Mouse (Mus musculus) gastrocnemius, adult 8-10 months (tissue): ENCODE results near the gene Gm28051. TPM values are rescaled to one million over a fixed set of nuclear protein-coding genes. Genes with fewer than 3 reads are reported as not detected.

ENCODE experiments used
- DNase-seq, 2 experiments: peaks; one replicate each; pipeline ENCODE4 v3.0.0; 2022; ENCODE audit warnings: low spot score in 2 of 2
- total RNA-seq, 4 experiments: library from RNA; stranded (reverse); gene quantifications; 2 replicates each; pipeline ENCODE4 v1.2.4; 2022

Gm28051 gene
- total RNA-seq, 4 experiments from 2014 or later, result not detected

DNA sequence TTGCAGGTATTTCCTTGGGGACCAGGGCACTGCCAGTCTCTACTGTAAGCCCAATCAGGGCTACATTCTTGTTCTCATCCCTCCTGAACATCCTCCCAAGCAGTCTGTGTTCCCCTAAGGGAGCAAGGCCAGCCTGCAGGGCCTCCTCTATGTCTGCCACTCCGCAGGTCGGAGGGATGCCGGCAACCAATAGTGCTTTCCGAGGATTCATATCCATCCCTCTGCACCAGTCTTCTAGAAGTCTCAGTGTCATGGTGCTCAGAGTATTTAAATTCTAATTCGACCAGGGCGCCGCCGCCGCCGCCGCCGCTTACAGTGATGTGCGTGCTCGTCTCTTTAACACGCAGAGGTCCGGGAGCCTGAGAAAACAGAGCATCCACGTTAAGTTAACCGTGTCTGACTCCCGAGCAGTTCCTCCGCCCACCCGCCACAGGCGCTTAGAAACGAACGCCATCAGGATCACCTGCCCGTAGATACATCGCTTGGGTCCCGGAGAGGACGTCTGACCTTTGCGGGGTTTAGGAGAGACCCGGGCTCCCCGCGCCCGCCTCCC, 14.5 kb downstream of the Gm28051 start:
- no peak for DNase-seq

DNA sequence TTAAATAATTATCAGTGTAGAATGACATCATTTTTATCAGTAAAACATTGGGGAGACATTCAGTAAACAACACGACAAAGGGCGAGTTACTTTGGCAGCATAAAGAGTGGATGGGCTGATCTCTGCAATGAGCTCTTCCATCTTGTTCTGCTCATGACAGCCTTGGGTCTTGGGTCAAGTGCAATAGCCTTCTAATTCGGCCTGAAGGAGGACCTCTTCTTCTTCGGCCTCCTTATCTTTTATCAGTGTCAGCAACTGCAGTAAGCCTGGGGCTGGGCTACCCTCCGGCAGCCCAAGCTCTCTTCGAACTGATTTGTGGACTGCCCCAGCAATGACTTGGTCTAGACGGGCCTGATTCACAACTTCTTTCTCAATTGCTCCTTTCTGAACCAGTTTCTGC, 15.5 kb downstream of the Gm28051 start:
- no peak for DNase-seq

DNA sequence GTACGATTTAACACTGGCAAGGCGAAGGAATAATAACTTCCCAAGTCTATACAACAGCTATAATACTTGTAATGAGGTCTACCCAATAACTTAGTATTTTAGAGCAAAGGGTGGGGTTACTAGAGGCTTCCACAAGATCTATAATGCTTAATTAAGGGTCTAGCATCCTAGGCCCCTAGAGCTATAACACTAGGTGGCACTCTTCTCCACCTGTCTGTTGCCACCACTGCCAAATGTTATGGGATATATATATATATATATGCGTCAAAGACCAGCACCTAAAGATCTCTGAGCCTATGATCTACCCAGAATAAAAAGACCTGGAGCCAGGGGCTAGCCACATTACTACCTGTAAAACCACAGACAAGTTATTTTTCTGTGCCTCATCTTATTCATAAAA, 17.3 kb downstream of the Gm28051 start:
- DNase-seq, result no peak

DNA sequence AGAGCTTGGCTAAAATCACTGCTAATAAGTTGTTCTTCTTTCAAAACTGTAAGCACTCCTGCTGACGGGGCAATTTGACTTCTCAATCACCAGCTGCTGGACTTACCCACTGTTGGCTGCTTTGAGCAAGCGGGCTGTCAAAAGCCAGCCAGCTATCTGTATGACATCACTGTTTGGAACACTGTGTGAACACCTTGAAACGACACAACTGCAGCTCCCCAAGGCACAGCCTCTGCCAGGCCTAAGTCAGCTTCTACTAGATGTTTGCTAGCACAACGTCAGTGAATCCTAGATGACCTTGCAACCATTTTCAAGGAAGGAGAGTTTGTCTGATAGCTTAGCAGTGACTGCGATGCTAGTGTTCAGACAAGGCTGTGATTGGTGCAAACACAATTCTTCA, 18.5 kb downstream of the Gm28051 start:
- DNase-seq, result no peak

DNA sequence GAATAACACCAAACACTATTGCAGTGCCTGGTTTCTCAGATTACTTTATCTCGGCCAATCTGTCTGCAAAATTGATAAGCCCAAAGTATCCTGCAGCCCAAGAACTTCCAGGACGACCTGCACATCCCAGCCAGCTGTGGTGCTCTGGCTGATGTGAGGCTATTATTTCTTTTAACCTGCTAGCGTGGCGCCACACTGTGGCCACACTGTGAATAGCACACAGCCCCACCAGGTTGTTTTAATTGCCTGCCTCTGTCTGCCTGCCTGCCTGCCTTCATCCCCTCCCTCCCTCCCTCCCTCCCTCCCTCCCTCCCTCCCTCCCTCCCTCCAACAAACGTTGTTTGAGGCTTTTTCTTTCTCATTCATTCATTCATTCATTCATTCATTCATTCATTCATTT, 24.2 kb downstream of the Gm28051 start:
- DNase-seq, result peak in 1 of 2 experiments; percentile 31

DNA sequence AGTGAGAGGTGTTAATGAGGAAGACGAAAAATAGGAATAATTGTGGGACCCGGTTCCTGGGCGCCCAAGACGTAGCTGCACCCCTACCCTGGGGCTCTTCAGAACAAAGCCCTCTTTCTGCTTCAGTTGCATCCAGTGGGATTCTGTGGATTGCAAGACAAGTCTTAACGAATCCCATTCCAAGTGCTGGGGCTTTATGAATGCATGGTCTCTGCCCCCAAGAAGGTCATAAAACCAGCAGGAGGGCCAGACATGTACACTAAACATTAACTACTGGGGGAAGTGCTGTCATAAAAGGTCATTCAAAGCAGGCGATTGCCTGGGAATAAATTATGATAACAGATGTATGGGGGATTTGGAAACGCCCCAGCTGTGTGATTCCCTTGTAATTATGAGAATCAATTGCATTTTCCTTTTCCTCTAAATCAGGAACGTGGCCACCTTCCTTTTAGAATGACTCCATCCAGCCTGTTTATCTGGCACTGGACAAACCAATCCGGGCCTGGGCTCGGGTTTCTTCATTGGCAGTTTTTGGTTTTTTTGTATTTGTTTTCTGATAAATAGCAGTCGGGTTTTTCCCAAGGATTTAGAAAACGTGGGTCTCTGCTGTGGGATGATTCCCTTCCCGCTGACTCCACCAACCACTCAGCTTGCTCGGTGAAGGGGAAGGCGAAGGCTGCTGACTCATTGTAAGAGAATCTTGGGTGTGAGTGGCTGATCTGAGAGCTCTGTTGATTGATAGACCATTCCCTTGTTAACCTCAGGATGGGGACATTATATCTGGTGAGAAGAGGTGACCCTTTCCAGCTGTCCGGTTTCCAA, 26.6 kb downstream of the Gm28051 start:
- no peak for DNase-seq

DNA sequence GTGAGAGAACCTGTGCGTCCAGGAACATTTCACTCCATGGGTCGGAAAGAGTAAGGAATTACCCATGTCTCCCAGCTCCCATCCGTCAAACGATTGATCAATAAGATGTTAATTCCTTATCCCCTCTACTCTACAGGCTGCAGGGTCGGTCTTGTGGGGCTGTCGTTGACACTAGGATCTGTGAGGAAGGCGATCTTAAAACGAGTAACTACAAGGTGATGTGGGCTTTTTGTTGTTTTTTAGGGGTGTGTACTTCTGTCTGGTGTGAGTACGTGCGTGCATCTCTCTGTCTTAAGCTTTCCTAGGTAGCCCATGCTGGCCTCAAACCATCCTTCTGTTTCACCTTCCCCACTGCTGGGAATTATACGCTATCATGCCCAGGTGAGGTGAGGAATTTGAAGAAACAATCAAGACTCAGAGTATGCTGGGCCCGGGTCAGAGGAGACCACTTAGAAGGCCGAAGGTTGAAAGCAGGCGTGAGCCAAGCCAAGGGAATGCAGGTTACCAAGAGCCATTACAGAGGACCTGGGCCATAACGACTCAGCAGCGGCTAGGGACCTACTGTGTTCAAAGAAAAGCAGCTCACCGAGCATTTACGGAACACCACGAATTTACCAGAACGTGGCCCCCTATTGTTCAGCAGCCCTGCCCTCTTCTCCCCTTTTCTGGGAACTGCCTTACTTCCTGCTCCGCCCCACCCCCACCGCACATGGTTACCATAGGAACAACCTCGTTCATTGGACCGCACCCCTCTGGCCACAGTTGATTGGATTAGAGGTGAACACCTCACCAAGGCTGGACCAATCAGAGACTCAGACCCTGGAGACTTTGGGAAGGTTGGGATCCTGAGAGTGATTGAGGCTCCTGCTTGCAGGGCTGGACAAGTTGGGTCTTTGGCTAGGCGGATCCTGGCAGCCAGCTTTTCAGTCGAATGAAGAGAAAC, 27.4 kb downstream of the Gm28051 start:
- no peak for DNase-seq

DNA sequence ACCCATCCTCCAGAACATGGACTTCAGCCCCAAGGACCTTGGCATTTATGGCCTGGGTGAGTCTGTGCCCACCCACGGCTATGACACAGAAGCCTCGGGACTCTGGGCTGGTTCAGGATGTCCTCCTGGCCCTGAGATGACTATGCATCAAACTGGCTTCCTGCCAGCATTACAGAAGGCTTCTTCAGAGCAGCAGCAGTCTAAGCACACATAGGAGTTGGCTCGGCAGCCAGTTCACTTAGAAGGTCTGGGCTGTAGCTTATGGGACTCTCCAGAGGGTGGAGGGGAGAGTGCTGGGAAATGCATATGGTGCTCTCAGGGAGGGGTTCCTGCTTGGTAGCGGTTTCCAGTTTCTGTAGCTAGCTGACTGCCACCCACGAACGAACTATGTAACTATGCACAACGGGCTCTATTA, 31.8 kb downstream of the Gm28051 start:
- DNase-seq, result no peak

DNA sequence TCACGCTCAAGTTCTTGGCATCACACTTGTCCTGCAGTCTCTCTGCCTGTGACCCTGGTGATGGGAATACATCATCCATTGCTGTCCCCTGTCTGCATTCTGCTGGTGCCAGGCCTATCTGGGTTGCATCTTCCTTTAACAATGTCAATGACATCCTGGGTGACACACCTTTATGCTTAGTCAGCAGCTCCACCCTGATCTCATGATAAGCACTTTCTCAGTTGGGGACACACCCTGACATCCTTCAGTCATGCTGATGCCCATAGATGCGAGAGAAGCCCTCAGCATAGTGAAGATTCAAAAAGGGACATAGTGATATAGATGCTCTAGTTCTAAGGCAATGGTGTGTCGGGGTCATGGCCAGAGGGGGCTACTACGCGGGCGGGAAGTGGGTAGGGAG, 32.4 kb downstream of the Gm28051 start:
- no peak for DNase-seq

DNA sequence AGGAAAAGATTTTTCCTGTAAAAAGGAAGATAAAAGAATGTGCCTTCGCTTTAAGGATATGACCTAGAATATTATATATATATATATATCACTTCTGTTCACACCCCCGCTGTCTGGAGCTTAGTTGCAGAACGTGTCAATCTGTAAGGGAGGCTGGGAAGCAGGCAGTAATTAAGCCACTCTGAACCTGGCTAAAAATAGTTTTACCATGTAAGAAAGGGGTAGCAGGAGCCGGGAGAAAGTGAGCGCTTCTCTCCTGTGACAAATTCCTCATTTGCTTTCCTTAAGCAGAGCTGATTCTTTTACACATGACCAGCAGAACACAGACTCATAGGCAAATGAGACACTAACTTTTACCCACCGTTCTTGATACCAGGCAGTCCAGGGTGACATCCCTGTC, 33.7 kb downstream of the Gm28051 start:
- DNase-seq, result no peak

DNA sequence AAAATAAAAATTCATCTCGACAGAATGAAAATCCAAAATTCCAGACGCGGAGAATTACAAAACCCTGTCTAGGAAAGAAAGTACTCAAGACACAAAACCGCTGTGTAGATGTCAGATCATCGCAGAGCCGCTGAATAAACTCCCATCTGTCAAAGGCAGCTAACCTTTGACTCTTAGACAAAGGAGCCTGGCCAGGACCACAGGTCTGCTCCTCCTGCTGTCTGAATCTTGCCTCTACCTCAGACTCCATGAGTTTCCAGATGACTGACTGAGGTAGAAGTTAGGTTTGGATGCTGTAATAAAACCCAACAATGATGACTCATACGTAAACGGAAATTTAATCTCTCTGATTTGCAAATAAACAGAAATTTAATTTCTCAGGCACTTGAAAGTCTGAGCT, 34.6 kb downstream of the Gm28051 start:
- DNase-seq, result no peak

DNA sequence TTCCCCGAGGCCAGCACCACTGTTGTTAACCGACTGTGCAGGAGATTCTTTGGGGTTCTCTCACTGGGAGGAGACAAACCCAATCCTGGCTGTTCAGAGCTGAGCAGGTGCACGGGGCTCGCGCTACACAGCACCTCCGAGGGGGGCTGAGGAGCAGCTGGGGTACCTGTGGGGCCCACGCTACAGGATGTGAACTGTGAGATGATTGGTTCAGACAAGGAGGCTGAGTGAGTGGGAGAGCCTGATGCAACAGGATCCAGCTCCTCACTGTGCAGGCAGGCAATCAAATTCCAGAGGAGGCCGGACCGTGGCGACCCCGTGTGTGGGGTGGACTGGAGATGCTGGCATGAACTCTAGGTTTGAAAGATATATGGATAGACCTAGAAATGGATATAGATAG, 35.1 kb downstream of the Gm28051 start:
- DNase-seq, result no peak

DNA sequence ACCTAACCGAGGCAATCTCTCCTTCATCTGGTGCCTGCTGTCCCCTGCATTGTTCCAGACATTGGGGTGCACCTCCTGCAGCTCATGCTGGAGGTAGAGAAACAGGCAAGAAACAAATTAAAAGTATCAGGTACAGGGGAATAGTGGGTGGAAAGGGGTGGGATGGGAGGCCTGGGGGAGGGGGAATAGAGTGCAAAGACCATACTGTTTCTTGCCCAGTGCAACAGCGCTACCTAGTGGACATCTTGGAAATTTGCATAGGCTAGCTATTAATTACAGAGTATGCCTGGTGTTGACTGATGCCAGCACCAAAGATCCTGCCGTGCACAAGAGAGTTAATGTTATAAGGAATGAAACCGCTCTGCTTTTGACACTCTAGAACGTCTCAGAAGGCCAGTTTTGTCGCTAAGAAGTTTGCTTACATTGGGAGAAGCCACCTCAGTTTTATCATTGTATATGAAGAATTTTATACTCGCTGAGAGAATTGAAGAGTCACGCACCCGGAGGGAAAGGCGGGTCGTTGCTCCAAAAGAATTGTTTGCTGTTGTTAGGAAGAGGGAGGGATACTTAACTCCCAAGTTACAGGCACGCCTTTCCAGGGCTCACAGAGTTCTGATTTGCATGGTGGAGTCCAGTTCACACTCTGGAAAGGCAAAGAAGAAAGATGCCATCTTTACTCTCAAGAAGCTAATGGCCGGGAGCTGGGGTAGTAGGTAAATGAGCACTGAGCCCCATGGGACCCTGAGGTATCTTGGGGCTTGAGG, 37.8 kb downstream of the Gm28051 start:
- DNase-seq, result no peak

DNA sequence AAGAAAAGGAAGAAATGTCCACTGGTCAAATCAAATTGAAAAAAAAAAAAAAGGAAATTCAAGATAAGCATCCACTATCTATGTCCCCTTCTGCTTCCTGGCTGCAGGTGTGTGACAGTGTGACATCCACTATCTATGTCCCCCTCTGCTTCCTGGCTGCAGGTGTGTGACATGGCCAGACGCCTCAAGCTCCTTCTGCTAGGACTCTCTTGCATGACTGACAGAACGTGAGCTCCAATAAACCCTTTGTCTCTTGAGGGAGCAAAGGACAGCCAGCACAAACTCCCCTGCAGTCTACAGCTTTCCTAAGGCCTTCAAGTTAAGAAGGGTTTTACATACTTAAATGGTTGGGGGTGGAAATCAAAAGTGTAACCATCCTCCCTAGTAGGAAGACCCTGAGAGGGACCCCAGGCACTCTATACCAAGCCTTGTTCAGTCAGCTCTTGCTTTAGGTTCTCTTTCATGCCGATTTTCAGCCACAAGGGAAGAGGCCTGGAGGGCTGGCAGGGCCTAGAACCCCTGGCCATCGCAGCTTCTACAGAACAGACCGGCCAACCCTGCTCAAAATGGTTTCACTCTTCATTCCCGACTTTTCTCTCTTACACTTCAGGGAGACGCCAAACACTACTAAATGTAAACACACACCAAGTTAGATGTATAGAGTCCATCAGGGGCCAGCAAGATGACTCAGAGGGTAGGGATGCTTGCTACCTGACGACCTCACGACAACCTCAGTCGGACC, 42.7 kb downstream of the Gm28051 start:
- no peak for DNase-seq

DNA sequence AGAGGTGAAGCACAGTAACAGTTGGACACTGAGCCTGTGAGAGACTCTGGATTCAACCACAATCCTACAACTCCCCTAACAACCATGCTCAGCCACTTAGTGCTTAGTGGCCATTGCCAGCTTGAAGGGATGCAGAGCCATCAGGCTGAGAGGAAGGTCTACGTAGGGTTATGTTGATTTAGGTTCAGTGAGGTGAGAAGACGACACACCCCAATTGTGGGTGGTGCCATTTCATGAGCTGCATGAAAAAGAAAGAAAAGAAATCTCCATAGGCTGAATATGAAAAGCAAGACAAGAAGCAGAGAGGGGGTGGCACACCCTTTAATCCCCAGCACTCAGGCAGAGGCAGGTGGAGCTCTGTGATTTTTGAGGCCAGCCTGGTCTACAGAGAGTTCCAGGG, 43.4 kb downstream of the Gm28051 start:
- no peak for DNase-seq

DNA sequence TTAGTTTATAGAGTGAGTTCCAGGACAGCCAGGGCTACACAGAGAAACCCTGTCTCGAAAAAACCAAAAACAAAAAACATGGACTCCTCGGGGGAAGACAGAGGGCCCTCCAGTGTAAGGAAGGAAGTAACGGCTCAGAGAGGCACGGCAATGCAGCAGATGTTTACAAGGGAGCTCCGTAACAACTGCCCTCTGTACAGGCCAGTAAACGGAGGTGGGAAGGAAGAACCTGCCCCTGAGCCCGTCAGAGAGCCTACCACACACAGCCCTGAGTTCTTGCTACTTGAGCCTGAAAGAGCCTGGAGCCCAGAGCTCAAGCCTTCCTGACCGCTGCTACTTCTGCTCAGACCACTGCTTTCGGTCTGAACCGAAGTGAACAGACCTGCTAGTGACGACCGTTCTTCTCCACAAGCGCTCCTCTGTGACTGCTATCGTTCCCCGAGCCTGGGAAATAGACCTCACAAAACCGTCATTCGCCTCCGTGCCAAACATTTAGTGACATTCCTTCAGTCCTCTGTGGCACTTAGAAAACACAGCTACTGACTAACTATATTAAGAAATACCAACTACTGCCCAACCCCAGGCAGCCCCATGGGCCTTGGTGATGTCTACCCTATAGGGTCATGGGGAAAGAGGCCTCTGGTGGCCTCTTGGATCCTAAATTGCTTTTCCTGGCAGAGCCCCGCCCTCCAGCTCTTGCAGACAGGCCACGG, 44.3 kb downstream of the Gm28051 start:
- no peak for DNase-seq

DNA sequence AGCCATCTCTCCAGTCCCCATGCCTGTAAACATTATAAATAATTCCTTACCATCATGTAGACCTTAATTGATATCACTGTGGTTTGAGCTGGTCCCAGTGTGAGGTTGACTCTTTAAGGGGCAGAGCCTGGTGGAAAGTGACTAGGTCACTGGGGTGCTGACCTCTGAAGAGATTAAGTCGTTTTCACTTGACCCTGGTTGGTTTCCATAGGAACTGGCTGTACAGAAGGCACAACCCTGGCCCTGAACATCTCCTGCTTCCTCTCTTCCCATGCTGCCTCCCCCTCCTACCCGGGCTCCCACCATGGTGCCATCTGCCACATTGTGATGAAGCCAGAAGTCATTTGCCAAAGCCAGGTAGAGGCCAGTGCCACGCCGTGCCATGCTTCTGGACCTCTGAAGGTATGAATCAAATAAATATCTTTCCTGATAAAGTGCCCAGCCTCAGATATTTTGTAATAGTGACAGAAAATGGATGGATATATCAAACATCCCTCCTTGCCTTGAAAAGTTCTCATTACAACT, 46.7 kb downstream of the Gm28051 start:
- DNase-seq, result no peak

DNA sequence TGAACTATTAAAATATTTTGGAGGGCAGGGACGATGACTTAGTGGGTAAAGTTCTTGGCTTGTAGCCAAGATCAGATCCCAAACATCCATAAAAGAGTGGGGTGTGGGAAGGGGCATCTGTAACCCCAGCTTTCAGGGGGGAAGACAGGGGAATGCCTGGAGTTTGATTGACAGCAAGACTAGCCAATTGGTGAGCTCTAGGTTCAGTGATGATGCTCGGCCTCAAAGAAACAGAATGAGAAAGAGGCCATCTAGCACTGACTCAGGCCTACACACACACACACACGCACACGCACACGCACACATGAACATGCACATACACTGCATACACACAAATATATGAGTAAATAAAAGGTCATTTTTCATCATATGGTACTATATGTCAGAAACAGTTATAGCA, 47.7 kb downstream of the Gm28051 start:
- DNase-seq, result no peak

DNA sequence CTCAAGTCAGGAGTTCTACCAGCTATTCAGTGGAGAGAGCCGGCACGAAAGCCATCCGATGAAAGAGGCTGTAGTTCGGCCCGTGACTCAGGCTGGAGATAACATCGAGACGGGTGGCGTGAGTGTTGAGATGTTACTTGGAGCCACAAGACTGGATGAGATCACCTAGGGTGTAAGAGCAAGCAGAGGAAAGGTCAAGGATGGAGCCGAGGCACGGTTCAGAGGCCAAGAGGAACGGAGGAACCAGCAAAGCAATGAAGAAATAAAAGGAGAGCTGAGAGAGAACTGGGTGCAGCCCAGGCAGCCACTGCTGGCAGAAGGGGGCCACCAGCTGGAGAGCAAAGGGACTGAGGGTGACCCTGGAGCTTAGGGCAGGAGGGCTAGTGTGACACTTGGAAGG, 49.3 kb downstream of the Gm28051 start:
- peak; percentile 37 to 38 for DNase-seq
